Mouse (Mus musculus) c-Kit-positive CD71-negative TER-119-negative erythroid progenitor cells, embryonic 14.5 days (primary cell): ENCODE measurements around the gene Tdrd7.
A peak's percentile ranks its signal among the peaks of the same experiment; 100 is the strongest.

ENCODE experiments used
- DNase-seq: peaks from one replicate; pipeline ENCODE4 v3.0.0-alpha.2; 2013; ENCODE audit warnings: low read depth

The Tdrd7 gene

DNA sequence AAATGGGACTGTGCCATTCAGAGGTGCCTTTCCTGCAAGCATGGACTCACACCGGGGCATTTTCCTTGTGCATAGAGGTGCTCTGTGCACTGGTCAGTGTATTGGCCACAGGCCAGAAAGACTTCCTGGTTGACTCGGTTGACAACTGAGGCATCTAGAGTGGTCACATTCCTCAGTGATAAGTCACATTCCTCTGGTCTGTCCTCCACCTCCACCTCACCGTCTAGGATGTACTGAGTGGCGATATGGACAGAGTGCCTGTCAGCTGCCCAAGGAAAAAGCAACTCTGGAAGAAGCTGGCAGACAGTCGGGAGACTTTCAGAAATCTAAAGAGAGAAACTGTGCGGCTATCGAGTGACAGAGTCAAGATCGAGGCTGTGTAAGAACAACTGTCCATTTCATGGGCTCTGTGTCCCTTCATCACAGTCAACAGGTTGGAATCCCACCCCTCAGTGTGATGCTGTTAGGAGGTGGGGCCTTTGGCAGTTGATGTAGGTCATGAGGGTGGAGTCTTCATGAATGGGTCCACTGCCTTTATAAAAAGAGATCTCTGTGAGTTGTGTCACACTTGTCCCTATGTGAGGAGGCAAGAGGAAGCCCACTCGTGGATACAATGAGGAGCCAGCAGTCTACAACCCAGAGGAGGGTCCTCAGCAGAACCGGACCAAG, at the start of gene Tdrd7:
Tdrd7 (plus strand) TSS at position 564 of the 669 bp plus-strand sequence.
- DNase-seq = no peak

DNA sequence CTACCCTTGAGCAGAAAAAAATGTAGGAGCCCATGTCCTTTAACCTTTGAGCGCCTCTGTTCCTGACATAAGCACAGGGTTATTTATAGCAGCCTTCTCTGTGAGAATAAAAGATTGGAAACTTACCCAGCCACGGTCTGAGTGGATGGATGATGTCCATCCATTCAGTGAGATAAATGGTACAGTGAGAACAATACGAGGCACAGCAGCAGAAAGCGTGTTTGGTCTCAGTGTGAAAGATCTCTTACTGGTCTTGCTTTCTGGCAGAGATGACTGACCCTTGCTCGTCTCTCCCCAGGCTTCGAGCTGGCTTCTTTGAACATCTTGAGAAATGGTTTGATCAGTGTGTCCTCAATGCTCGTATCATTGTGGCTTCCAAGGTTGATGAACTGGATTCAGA, 48.0 kb upstream of the Tdrd7 start:
- no peak for DNase-seq

DNA sequence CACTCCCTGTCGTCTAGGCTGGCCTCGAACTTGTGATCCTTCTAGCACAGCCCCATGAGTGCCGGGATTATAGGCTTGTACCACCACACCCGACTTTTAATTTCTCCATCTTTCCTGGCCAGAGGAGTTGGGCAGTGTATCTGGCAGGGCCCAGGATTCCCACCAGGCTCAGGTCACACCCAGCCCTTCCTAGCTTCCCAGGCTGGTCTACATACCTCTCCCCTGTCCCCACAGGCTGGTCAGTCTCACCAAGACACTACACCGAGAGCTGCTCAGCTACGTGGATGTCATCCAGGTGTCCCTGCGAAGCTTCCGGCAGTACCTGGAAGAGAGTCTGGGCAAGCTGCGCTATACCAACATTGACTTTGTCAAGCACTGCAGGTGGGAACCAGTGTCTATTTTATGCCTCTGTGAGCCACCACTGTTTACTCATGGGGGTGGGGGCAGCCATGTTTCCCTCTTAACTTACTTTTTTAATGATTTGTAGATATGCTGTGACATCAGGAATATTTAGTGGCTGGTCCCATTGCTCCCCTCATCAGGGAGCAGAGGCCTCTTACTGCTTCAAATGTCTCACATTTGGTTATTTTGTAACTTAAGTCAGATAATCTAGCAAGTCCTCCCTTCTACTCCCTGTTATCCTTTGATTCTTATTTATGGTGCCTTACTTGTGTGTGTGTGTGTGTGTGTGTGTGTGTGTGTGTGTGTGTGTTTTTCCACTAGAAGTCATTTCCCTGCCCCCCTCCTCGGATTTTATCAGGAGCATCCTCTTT, 43.3 kb upstream of the Tdrd7 start:
- DNase-seq = no peak

DNA sequence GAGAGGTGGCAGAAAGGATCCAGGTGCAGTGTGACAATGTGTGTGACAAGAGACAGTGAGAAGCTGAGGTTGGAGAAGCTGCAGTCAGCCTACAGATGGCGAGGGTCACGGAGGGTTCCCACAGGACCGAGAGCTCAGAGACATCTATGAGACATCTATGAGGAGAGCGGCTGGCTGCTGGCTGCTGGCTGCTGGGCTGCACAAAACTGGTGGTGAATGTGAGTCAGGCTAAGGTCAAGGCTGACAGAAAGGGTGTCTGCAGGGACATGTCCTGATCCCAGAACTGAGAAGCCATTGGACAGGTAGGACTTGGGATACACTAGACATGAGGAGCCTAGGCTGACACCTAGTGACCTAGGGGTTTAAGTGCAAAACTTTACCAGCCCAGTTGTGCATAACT, 41.1 kb upstream of the Tdrd7 start:
- DNase-seq = no peak

DNA sequence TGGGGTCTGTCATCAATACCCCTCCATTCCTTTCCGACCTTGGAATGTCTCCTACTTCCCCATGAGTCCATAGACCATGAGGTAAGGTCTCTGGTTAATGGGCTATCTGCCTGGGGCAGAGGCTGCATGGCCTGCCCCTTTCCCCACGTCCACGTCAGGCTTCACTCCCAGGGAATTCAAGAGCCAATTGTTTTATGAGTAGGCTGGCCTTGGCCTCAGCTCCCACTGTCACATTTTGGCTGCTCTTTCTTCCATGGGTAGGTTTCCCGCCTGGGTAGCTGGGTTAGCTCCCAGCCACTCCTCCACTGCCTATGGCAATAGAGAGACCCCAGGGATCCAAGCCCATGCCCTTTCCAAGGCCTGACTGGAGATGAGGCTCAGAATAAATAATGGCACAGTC, 36.6 kb upstream of the Tdrd7 start:
- DNase-seq = no peak

DNA sequence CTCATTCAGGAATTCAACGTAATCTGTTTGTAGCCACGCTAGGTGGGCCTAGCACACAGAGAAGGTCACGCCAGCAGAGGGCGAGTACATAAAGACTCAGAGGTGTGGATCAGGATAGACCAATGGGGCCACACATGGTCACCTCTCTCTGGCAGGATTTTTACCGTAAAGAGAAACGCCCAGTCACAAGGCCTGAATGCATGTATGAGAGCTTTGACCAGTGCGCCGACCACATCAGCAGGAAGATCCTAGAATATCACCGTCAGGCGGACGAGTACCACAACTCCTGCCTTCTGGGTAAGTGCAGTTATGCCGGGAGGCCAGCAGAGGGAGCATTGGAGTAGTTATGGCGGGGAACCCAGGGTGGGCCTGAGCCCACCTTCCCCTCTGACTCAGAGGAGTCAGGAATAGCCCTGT, 23.5 kb upstream of the Tdrd7 start:
- DNase-seq = peak; percentile 37

DNA sequence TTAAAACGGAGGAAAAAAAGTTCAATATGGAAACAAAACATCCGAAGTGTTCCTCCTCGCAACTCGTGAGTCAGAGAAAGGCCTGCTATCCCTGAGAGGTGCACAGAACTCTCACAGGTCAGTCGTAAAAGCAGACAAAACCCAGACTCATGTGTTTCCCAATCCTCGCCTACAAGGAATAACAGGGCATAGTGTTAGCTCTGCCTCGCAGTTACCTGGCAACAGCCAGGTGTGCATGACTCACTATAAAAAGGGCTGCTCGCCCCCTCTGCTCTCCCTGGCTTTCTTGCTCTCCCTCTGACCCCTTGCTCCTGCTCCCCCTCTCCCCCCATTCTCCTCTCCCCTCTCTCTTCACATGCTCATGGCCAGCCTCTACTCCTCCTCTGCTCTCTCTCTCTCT, 17.4 kb upstream of the Tdrd7 start:
- DNase-seq = no peak

DNA sequence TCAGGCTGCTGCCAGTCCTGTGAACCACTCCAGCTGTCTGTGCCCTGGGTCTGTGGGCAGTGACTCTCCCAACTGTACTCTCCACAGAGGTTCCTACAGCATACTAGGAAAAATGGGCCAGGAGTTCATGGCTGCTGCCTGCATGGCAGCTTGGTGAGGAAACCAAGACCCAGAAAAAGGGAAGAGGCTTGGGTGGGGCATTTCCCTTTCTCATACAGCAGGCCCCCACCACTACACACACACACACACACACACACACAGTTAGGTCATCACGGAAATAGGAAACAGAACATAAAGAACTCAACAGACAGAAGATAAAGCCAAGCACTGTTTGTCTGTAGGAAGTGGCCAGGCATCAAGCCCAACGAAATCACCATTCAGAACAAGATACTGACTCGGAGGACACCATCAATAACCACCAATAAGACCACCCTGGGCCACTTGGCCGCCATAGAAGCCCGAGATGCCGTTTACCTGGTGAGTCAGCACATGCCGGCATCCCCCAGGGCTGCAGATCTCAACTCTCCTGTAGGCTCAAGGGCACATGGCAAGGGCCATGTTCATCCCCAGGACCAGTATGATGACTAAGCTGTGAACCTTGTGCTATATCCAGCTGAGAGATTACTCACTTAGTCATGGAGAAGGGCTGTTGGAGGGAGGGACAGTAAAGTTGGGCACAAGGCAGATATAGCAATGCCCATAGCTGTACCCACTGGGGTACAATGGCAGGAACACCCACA, 15.9 kb upstream of the Tdrd7 start:
- DNase-seq = no peak

DNA sequence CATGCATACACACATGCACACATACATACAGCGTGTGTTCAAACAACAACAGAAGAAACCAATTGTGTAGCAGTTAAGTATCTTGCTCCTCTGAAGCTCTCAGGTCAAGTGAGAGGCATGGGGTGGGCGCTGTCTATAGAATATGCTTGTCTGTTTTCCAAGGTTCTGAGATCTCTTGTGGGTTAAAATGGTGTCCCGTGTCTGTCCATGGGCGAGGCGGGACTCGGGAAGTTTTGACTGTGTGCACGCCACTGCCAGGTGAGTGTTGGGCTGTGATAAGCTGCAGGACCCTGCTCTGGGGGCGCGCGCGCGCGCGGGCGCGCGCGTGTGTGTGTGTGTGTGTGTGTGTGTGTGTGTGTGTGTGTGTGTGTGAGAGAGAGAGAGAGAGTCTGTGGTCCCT, 13.3 kb upstream of the Tdrd7 start:
- no peak for DNase-seq

DNA sequence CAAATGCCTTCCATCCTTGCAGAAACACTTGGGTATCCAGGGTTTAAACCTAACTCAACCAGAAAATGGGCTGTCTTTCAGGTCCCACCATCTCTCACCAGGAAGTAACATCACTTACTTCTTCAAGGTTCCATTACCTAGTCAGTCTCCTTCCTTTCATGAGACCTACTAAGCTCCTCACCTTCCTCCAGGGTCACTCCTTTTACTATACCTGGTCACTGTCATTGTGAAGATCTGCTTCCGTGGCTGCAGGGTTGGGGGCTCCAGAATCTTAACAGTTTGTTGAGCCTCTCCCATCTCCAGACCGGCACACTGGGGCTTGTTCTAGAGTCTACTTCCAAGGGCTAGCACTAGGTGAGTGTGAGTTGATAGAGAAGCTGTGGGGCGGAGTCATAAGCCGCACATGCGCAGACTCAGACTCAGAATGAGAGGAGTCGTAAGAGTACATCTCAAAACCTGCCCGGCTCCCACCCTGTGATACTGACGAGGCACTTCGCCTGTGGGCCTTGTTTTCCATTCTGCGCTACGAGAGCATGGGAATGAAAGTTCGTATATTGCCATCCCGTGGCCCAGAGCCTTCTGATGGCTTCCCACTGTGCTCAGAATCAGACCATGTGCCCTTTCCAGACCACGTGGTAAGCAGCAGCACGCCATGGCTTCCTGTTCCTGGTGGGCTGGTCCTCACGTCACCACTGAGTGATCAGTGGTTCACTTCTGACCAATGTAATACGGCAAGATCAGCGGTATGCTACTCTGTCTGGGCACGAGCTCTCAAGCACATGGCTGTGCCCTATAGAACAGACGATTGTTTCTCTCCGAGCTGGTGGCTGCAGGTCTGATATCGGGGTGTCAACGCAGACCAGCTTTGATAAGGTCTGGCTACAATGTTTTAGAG, 11.9 kb upstream of the Tdrd7 start:
- no peak for DNase-seq

DNA sequence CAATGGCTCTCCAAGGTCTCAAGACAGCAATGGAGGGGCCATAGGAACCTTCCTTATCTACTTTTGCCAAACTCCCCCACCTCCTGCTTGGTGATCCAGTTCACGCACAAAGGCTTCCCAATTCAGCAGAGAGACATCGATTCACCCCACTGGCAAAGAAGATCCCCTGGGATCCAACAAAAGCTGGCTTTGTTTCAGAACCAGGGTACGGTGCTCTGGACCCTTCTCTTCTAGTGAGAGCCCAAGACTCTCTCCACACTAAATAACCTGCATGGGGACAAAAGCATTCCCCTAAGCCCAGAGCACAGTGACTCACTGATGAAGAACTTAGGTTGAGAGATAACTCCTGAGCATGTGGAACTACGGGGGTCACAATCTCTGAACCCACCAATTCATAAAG, 9.9 kb upstream of the Tdrd7 start:
- DNase-seq = no peak

DNA sequence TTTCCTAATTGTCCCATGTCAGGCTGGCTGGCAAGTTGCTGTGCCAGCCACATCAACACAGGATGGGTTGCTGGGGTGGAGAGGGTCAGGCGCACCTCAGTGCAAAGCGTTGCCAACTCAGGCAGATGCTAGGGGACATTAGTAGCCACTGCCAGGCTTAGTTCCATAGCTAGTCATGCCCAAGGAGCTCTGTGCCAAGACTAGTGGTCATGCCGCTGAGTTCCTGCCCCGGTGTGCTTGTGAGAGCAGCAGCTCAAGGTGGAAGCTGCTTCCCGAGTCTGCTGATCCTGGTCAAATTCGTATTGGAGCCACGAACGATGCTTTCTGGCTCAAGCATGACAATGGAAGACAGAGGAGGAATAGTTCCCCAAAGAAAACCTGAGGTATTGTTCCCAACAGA, 9.0 kb upstream of the Tdrd7 start:
- DNase-seq = no peak

DNA sequence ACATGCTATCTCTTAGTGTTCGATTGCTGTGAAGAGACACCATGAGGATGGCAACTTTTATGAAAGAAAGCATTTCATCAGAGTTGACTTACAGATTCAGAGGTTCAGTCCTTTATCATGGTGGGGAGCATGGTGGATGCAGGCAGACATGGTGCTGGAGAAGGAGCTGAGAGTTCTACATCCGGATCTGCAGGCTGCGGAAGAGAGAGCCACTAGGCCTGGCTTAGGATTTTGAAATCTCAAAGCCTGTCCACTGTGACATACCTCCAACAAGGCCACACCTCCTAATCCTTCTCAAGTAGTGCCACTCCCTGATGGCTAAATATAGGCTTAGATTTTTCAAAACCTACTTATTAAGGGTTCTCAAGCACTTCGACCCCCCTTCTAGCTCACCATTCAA, 8.4 kb upstream of the Tdrd7 start:
- no peak for DNase-seq

DNA sequence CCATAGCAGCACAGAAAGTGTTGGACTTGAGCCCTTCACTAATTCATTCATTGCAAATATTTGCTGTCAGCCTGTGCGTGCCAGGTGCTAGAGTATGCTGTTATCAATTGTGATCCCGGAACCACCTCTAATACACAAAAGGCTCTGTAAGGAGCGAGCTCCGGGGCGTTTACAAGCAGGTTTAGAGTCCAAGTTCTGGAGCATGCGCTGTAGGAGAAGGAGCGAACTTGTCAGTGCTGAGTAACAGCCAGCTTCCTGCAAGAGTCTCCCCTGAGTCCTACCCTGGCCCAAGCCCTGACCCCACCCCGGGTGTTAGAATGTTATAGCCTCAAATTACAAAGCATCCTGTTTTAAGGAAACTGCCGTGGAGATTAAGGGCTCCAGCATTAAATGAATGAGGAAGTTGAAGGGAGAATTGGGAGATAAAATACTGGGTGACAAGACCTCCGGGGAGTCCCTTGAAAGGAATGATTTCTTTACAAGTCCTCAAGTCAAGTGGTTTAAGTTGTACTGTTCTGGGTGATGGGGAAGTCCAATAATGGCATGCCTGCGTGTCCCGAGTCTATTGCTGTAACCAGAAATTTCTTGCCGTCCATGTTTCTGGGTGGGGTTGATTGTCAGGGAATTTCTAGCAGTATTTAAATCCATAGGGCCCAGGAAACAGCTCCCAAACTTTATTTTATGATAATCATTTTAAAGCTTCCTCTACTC, 758 bp downstream of the Tdrd7 start:
- no peak for DNase-seq

DNA sequence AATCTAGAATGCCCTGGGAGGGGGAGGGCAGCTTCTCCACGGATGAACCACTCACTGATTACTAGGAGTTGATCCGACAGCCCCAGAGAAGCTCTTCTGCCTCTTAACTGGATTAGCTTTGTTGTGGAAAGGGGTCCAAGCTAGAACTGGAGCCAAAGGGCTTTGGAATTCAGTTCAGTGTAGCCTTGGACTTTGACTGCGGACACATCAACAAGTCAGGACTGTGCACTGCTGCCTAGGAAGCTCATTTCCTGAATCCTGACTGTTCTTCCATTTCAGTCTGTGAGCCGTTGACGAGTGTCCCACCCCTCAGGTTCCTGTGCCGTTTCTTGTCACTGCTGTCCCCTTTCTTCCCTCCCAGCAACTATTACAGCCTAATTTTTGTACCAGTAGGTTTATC, 1.6 kb downstream of the Tdrd7 start:
- no peak for DNase-seq

DNA sequence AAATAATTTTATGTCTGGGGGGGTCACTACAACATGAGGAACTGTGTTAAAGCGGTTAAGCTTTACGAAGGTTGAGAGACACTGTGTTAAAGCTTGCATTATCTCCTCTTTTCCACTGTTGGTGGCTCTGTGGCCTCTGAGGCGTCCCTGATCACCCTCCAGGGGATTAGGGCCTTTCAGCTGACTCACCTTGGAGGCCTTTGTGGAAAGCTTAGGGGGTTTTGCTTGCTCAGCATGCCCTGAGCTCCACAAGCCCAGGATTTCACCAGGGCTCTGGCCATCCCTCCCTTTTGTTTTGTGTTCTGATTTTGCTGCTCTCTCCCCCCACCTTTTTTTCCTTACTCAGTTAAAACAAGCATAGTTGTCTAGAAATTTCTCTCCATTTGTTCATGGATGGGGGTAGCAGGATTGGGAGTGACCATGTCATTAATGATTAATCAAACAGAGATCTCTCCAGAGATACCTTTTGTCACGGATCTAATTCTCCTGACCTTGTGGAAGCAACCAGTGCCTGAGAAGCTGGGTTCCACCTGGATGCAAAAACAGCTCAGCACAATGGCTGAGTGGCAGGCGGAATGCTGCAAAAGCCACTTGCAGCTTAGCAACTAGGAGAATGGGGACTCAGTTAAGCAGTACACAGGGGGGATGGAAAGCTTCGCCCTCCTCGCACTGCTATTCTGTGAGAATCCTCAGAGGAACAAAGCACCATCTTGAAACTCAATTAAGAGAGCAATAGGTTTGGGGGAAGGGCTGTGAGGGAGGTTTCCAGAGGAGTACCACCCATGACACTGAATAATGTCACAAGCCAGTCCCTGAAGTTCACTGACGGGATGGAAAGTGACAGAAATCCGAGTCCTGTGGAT, 2.6 kb downstream of the Tdrd7 start:
- DNase-seq = no peak

DNA sequence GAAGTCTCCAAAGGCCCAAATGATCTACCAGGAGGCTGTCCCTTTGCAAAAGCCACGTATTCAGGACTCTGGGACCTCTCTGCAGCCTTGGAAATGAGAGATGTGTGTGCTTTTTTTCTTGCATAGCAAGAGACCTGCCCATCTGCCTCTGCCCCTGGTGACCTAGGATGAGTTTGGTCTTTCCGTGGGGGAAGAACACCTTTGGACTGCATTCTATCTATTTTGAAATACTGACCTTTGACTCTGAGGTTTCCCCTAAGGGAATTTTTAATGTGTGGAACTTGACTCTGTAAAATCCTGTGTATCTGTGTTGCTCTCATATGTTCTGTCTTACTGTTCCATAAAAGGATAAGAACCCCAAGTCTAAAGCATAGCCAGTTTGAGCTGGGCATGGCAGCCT, 3.9 kb downstream of the Tdrd7 start:
- no peak for DNase-seq

DNA sequence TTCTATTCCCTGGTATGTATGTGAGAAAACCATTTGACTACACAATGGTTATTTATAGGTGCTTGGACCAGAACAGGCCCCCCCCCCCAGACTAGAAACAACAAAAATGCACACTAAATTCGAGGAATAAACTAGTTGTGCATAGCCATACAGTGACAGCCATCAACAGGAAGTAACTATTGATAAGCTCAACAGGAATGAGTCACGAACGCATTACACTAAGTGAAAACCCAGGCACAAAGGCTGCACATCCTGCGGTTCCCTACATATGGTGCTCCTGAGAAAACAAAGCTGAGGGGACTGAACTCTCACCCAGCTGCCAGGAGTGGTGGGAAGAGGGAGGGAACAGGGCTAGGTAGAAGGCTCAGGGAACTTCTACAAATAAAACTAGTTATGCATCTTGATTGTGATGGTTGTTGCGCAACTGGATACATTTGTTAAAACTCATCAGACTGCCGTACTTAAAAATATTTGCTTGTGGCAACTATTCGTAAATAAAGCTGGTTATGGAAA, 5.0 kb downstream of the Tdrd7 start:
- DNase-seq = no peak

DNA sequence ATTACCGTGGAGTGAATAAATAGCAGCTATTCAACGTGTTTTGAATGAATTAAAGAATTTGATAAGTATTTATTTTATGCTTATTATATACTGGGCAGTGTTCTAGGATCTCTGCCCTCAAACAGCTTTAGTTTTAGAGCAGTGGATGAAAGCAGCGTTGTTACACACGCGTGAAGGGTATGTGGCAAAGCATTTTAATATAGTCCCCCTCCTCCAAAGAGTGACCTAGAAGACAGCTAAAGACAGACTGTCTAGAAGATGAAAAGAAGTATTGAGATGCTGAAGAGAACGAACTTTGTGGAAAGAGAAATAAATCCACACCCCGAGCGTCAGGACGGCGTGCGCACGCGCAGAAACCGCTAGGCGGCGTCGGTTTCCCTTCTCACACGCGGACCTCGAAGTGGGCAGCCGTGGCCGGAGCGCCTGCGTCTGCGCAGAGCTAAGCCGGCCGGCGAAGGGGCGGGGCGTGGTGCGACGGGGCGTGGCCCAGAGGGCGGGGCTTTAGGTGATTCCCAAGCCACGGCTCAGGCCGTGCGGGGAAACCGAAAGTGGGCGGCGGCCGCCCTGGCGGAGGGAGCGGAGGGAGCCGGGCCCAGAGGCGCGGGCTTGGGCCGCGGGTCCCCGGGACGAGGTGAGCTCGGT, 6.8 kb downstream of the Tdrd7 start:
- peak; percentile 73 for DNase-seq

DNA sequence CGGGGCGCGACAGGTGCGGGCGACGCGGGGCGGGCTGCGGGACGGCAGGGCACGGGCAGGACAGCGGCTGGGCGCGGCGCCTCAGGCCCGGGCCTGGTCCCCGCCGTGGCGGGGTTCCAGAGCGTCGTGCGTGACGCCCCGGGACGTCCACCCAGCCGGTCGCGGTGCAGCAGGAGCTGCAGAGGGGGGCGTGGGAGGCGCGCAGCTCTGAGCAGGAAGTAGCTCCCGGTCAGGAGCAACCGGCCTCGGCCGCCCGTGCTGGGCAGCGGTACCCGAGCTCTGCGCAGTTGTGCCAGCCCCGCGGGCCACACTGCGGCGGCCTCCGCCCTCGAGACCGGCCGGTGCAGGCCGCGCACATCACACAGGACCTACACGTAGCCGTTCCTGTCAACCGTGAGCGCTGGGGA, 7.3 kb downstream of the Tdrd7 start:
- DNase-seq = no peak
